Mouse (Mus musculus) midbrain, embryonic 10.5 days (tissue): ENCODE results near the gene Nectin2. TPM values are rescaled to one million over a fixed set of nuclear protein-coding genes. Genes with fewer than 3 reads are reported as not detected.

ENCODE experiments used
- DNase-seq: peaks from one replicate; pipeline ENCODE4 v3.0.0-alpha.2; 2017; ENCODE audit warnings: low spot score
- H3K27ac ChIP-seq: fragments of 300-500 bp; sonication (generic); replicated peaks from 2 replicates; pipeline ENCODE4 v1.5.1; 2016; ENCODE audit warnings: mild to moderate bottlenecking
- H3K27me3 ChIP-seq: fragments of 300-500 bp; sonication (generic); 2 replicates; pipeline ENCODE4 v1.6.1; 2016; ENCODE audit warnings: low read depth, mild to moderate bottlenecking; ENCODE audit not compliant: poor library complexity, severe bottlenecking
- H3K36me3 ChIP-seq: fragments of 300-500 bp; sonication (generic); 2 replicates; pipeline ENCODE4 v1.6.1; 2016; ENCODE audit warnings: mild to moderate bottlenecking, moderate library complexity
- H3K4me1 ChIP-seq: fragments of 300-500 bp; sonication (generic); 2 replicates; pipeline ENCODE4 v1.6.1; 2016
- H3K4me3 ChIP-seq: fragments of 300-500 bp; sonication (generic); 2 replicates; pipeline ENCODE4 v1.5.1; 2016; ENCODE audit warnings: mild to moderate bottlenecking, moderate library complexity
- H3K9me3 ChIP-seq: fragments of 300-500 bp; sonication (generic); replicated peaks from 2 replicates; pipeline ENCODE4 v1.6.1; 2016; ENCODE audit warnings: mild to moderate bottlenecking
- WGBS: fragments of 180-500 bp; shearing (Covaris S2); methylation state at CpG from one replicate; pipeline ENCODE4 v1.1.7; 2016; 5-methylcytosine and 5-hydroxymethylcytosine counted together
- polyA plus RNA-seq: library from polyadenylated mRNA; unstranded; fragments of >200 nt; fragmentation: Nextera tagmentation; extraction: Ambion mirVana; gene quantifications from 2 replicates; pipeline ENCODE4 v1.2.1, GENCODE M21; 2016

The Nectin2 gene
- polyA plus RNA-seq, 1 experiment from 2014 or later, result 88.7 TPM

- Histone ChIP-seq H3K9me3 (0 out of 2 replicates have a peak, but pooled peaks cover 2% of the 10 kb centered on the region), H3K4me3 (no peak overlapping the region), H3K36me3 (0 out of 2 replicates have a peak, but pooled peaks cover 5% of the 10 kb centered on the region), H3K27me3 (no peaks in the 10 kb centered on the region), H3K4me1 (no peaks in the 10 kb centered on the region), H3K27ac (no peak overlapping the region)
- WGBS, result 88% methylated on average over 11 of the region's 11 CpGs
- DNase-seq, result no peak
These were observed 12.0 kb upstream of the Nectin2 start for GRCm38 (mm10) chr7:19762283-19762682.

GRCm38 (mm10) chr7:19760021-19760420 is 9.7 kb upstream of the Nectin2 start:
- H3K4me1 ChIP-seq, result no peaks in the 10 kb centered on the region
- 89% methylated on average over 13 of the region's 13 CpGs for WGBS
- H3K27ac ChIP-seq, result no peak overlapping the region
- no peak for DNase-seq
- no peaks in the 10 kb centered on the region for H3K27me3 ChIP-seq
- no peak overlapping the region for H3K4me3 ChIP-seq
- 0 out of 2 replicates have a peak, but pooled peaks cover 2% of the 10 kb centered on the region for H3K9me3 ChIP-seq
- H3K36me3 ChIP-seq, result 0 out of 2 replicates have a peak, but pooled peaks cover 5% of the 10 kb centered on the region

GRCm38 (mm10) chr7:19758623-19759022 is 8.3 kb upstream of the Nectin2 start:
- WGBS, result 89% methylated on average over 13 of the region's 13 CpGs
- Histone ChIP-seq H3K27ac (no peak overlapping the region), H3K9me3 (no peaks in the 10 kb centered on the region), H3K36me3 (no peaks in the 10 kb centered on the region), H3K27me3 (no peaks in the 10 kb centered on the region), H3K4me1 (no peaks in the 10 kb centered on the region), H3K4me3 (no peak overlapping the region)
- no peak for DNase-seq

GRCm38 (mm10) chr7:19755851-19756786 is 5.8 kb upstream of the Nectin2 start:
- Histone ChIP-seq H3K27ac (no peak overlapping the region), H3K27me3 (no peaks in the 10 kb centered on the region), H3K4me1 (0 out of 2 replicates have a peak, but pooled peaks cover 1% of the 10 kb centered on the region), H3K36me3 (no peaks in the 10 kb centered on the region), H3K4me3 (no peak overlapping the region), H3K9me3 (no peaks in the 10 kb centered on the region)
- WGBS, result 79% methylated on average over 24 of the region's 24 CpGs
- no peak for DNase-seq

GRCm38 (mm10) chr7:19755008-19755407 is 4.7 kb upstream of the Nectin2 start:
- Histone ChIP-seq H3K36me3 (no peaks in the 10 kb centered on the region), H3K4me3 (no peak overlapping the region), H3K9me3 (no peaks in the 10 kb centered on the region), H3K4me1 (peaks cover 12% of the 10 kb centered on the region), H3K27ac (no peak overlapping the region), H3K27me3 (no peaks in the 10 kb centered on the region)
- 86% methylated on average over 2 of the region's 2 CpGs for WGBS
- no peak for DNase-seq

- no peaks in the 10 kb centered on the region for H3K36me3 ChIP-seq
- no peak overlapping the region for H3K27ac ChIP-seq
- no peak overlapping the region for H3K4me3 ChIP-seq
- no peaks in the 10 kb centered on the region for H3K27me3 ChIP-seq
- WGBS, result 77% methylated on average over 1 of the region's 1 CpGs
- no peaks in the 10 kb centered on the region for H3K9me3 ChIP-seq
- H3K4me1 ChIP-seq, result peaks cover 15% of the 10 kb centered on the region
- no peak for DNase-seq
These were observed 3.8 kb upstream of the Nectin2 start for GRCm38 (mm10) chr7:19754065-19754464.

- no peaks in the 10 kb centered on the region for H3K36me3 ChIP-seq
- no peaks in the 10 kb centered on the region for H3K9me3 ChIP-seq
- 83% methylated on average over 7 of the region's 7 CpGs for WGBS
- no peak for DNase-seq
- H3K4me1 ChIP-seq, result peaks cover 18% of the 10 kb centered on the region
- H3K27ac ChIP-seq, result no peak overlapping the region
- no peak overlapping the region for H3K4me3 ChIP-seq
- no peaks in the 10 kb centered on the region for H3K27me3 ChIP-seq
These were observed 3.3 kb upstream of the Nectin2 start for GRCm38 (mm10) chr7:19753587-19753986.

- 68% methylated on average over 8 of the region's 8 CpGs for WGBS
- Histone ChIP-seq H3K27me3 (no peaks in the 10 kb centered on the region), H3K9me3 (no peaks in the 10 kb centered on the region), H3K36me3 (no peaks in the 10 kb centered on the region), H3K4me1 (peaks cover 27% of the 10 kb centered on the region), H3K4me3 (no peak overlapping the region), H3K27ac (no peak overlapping the region)
- no peak for DNase-seq
These were observed 2.4 kb upstream of the Nectin2 start for GRCm38 (mm10) chr7:19752652-19753051.

GRCm38 (mm10) chr7:19751070-19751383 is 744 bp upstream of the Nectin2 start:
- H3K9me3 ChIP-seq, result no peaks in the 10 kb centered on the region
- 65% methylated on average over 4 of the region's 4 CpGs for WGBS
- H3K4me1 ChIP-seq, result peaks cover 42% of the 10 kb centered on the region
- no peak for DNase-seq
- H3K4me3 ChIP-seq, result no peak overlapping the region
- no peaks in the 10 kb centered on the region for H3K27me3 ChIP-seq
- no peaks in the 10 kb centered on the region; the same call in 1 of the 2 replicates for H3K36me3 ChIP-seq
- no peak overlapping the region for H3K27ac ChIP-seq

GRCm38 (mm10) chr7:19749389-19750216 is 680 bp downstream of the Nectin2 start:
- under 1% methylated on average over 46 of the region's 46 CpGs for WGBS
- H3K27ac ChIP-seq, result peak overlapping the region; percentile 85
- no peaks in the 10 kb centered on the region for H3K27me3 ChIP-seq
- peaks cover 12% of the 10 kb centered on the region; the same call in 1 of the 2 replicates for H3K36me3 ChIP-seq
- DNase-seq, result peak; percentile 99
- H3K4me1 ChIP-seq, result peaks cover 54% of the 10 kb centered on the region
- H3K9me3 ChIP-seq, result no peaks in the 10 kb centered on the region
- H3K4me3 ChIP-seq, result peak overlapping the region; percentile 70

- Histone ChIP-seq H3K4me3 (peak overlapping the region; percentile 70), H3K4me1 (peaks cover 58% of the 10 kb centered on the region), H3K27me3 (no peaks in the 10 kb centered on the region), H3K9me3 (no peaks in the 10 kb centered on the region), H3K36me3 (peaks cover 23% of the 10 kb centered on the region), H3K27ac (peak overlapping the region; percentile 85)
- peak; percentile 60 for DNase-seq
- WGBS, result under 1% methylated on average over 32 of the region's 32 CpGs
These were observed 1.8 kb downstream of the Nectin2 start for GRCm38 (mm10) chr7:19748219-19749195.
